Mouse (Mus musculus): ENCODE data around the gene Col5a1. TPM values are rescaled to one million over a fixed set of nuclear protein-coding genes. Genes with fewer than 3 reads are reported as not detected.

Gene Col5a1
- 10 to 100 TPM; 23.8 to 35.6 TPM for total RNA-seq (2021)
- long read RNA-seq, experiment 1, partial matches to known transcripts = 8 of 14 reads
- long read RNA-seq, experiment 1, other reads (novel, unspliced or antisense) = 6 of 14 reads
- long read RNA-seq, experiment 2, partial matches to known transcripts = 20 of 31 reads
- long read RNA-seq, experiment 2, other reads (novel, unspliced or antisense) = 11 of 31 reads

GRCm38 (mm10) chr2:27886148-27886551 lies at the start of gene Col5a1:
Col5a1 (plus strand) TSS chr2:27886425.
- DNase-seq (ENCODE audit: low spot score in 2 of 2) = peak; percentile 79 to 82

GRCm38 (mm10) chr2:27838112-27838511 lies 48.1 kb upstream of the Col5a1 start:
- DNase-seq (ENCODE audit: low spot score in 2 of 2) = no peak

- DNase-seq (ENCODE audit: low spot score in 2 of 2) = no peak
Observed at GRCm38 (mm10) chr2:27840890-27841289, 45.3 kb upstream of the Col5a1 start.

- DNase-seq (ENCODE audit: low spot score in 2 of 2) = no peak
Observed at GRCm38 (mm10) chr2:27842893-27843292, 43.3 kb upstream of the Col5a1 start.

- no peak for DNase-seq (ENCODE audit: low spot score in 2 of 2)
Observed at GRCm38 (mm10) chr2:27844885-27845284, 41.3 kb upstream of the Col5a1 start.

GRCm38 (mm10) chr2:27847001-27847400 lies 39.2 kb upstream of the Col5a1 start:
- no peak for DNase-seq (ENCODE audit: low spot score in 2 of 2)

- no peak for DNase-seq (ENCODE audit: low spot score in 2 of 2)
Observed at GRCm38 (mm10) chr2:27847851-27848435, 38.3 kb upstream of the Col5a1 start.

GRCm38 (mm10) chr2:27848466-27848865 lies 37.8 kb upstream of the Col5a1 start:
- no peak for DNase-seq (ENCODE audit: low spot score in 2 of 2)

GRCm38 (mm10) chr2:27858348-27858903 lies 27.8 kb upstream of the Col5a1 start:
- DNase-seq (ENCODE audit: low spot score in 2 of 2) = peak; percentile 42 to 51

- no peak for DNase-seq (ENCODE audit: low spot score in 2 of 2)
Observed at GRCm38 (mm10) chr2:27861576-27862238, 24.5 kb upstream of the Col5a1 start.

GRCm38 (mm10) chr2:27864491-27865365 lies 21.5 kb upstream of the Col5a1 start:
- no peak for DNase-seq (ENCODE audit: low spot score in 2 of 2)

GRCm38 (mm10) chr2:27870586-27870985 lies 15.6 kb upstream of the Col5a1 start:
- DNase-seq (ENCODE audit: low spot score in 2 of 2) = no peak

- DNase-seq (ENCODE audit: low spot score in 2 of 2) = no peak
Observed at GRCm38 (mm10) chr2:27871056-27871455, 15.2 kb upstream of the Col5a1 start.

- DNase-seq (ENCODE audit: low spot score in 2 of 2) = no peak
Observed at GRCm38 (mm10) chr2:27872276-27872675, 13.9 kb upstream of the Col5a1 start.

GRCm38 (mm10) chr2:27873030-27873429 lies 13.2 kb upstream of the Col5a1 start:
- no peak for DNase-seq (ENCODE audit: low spot score in 2 of 2)

GRCm38 (mm10) chr2:27874596-27874995 lies 11.6 kb upstream of the Col5a1 start:
- no peak for DNase-seq (ENCODE audit: low spot score in 2 of 2)

- DNase-seq (ENCODE audit: low spot score in 2 of 2) = no peak
Observed at GRCm38 (mm10) chr2:27875231-27875630, 11.0 kb upstream of the Col5a1 start.

GRCm38 (mm10) chr2:27875786-27876185 lies 10.4 kb upstream of the Col5a1 start:
- DNase-seq (ENCODE audit: low spot score in 2 of 2) = no peak

GRCm38 (mm10) chr2:27876724-27877504 lies 9.3 kb upstream of the Col5a1 start:
- no peak for DNase-seq (ENCODE audit: low spot score in 2 of 2)

GRCm38 (mm10) chr2:27878066-27878465 lies 8.2 kb upstream of the Col5a1 start:
- no peak for DNase-seq (ENCODE audit: low spot score in 2 of 2)

Measured in adrenal gland, adult 18-20 months (tissue).